Comparison of ENCODE assay signal across 16 mouse cellular contexts in genomic region chr12:117169670-117170069, GRCm38 (mm10).
A peak's percentile ranks its signal among the peaks of the same experiment; 100 is the strongest.
DNase-seq lines count a peak whose midpoint lies in the region; ATAC-seq and TF ChIP-seq lines count a peak whose summit lies in the region.
"Had no signal": no experiment of that assay in that cellular context is flagged by ENCODE, and none has a peak within 500 bp of the region (broad histone marks: within the 10 kb centered on the region; RNA-seq: fewer than 3 reads in every experiment).

No protein-coding gene starts in this region.

- H3K9me3 ChIP-seq in forebrain, postnatal 0 days (ENCODE audit: low read length): no peaks in the 10 kb centered on the region
- H3K9me3 ChIP-seq in midbrain, embryonic 10.5 days (replicated peaks): no peaks in the 10 kb centered on the region
- H3K9me3 ChIP-seq: embryonic facial prominence, embryonic 12.5 days; neural tube, embryonic 12.5 days had no signal

- intact Hi-C loops in left cerebral cortex, adult 2 months (cut with DNase I): no loop called here
- intact Hi-C loops in left cerebral cortex, postnatal 36 days (cut with DNase I): no loop called here

- H3K4me1 ChIP-seq in forebrain, postnatal 0 days (ENCODE audit: insufficient read depth): peaks cover 10% of the 10 kb centered on the region; the same call in 1 of the 2 replicates
- H3K4me1 ChIP-seq in midbrain, embryonic 10.5 days: peaks cover 98% of the 10 kb centered on the region

- 21% methylated on average over 5 of the region's 5 CpGs for WGBS in forebrain, postnatal 0 days
- WGBS in midbrain, embryonic 10.5 days: 54% methylated on average over 5 of the region's 5 CpGs

- peak overlapping the region; percentile 61 for H3K27ac ChIP-seq in left cerebral cortex, adult 2 months
- no peak overlapping the region for H3K27ac ChIP-seq in forebrain, postnatal 0 days (ENCODE audit: low read depth, low read length)
- H3K27ac ChIP-seq in midbrain, embryonic 10.5 days (replicated peaks): peak overlapping the region; percentile 89
- H3K27ac ChIP-seq: embryonic facial prominence, embryonic 12.5 days; layer of hippocampus, adult 2 months; neural tube, embryonic 12.5 days had no signal

- H3K27me3 ChIP-seq in forebrain, postnatal 0 days (ENCODE audit: insufficient read depth, low read length): 0 out of 2 replicates have a peak, but pooled peaks cover 6% of the 10 kb centered on the region
- H3K27me3 ChIP-seq in midbrain, embryonic 10.5 days (ENCODE audit: low read depth, poor library complexity, severe bottlenecking): no peaks in the 10 kb centered on the region
- H3K27me3 ChIP-seq: neural tube, embryonic 12.5 days had no signal

- no peak for TF ChIP-seq CTCF in left cerebral cortex, adult 2 months (IDR thresholded peaks at IDR 0.05)
- no peak for TF ChIP-seq CTCF in forebrain, postnatal 0 days (IDR thresholded peaks at IDR 0.05; ENCODE audit: low read depth)

- no peak overlapping the region for H3K4me2 ChIP-seq in forebrain, postnatal 0 days (ENCODE audit: low read depth)
- H3K4me2 ChIP-seq: embryonic facial prominence, embryonic 12.5 days; heart, embryonic 11.5 days; neural tube, embryonic 12.5 days had no signal

- no peaks in the 10 kb centered on the region for H3K36me3 ChIP-seq in forebrain, postnatal 0 days (ENCODE audit: insufficient read depth)
- peaks cover 88% of the 10 kb centered on the region for H3K36me3 ChIP-seq in midbrain, embryonic 10.5 days
- H3K36me3 ChIP-seq: embryonic facial prominence, embryonic 12.5 days; neural tube, embryonic 12.5 days had no signal

- no peak overlapping the region for H3K9ac ChIP-seq in forebrain, postnatal 0 days
- H3K9ac ChIP-seq: embryonic facial prominence, embryonic 12.5 days; neural tube, embryonic 12.5 days had no signal

- H3K4me3 ChIP-seq in left cerebral cortex, adult 2 months: no peak overlapping the region
- H3K4me3 ChIP-seq in forebrain, postnatal 0 days (ENCODE audit: low read depth, low read length): no peak overlapping the region
- H3K4me3 ChIP-seq in midbrain, embryonic 10.5 days: peak overlapping the region; percentile 18; the same call in 1 of the 2 replicates
- H3K4me3 ChIP-seq: embryonic facial prominence, embryonic 12.5 days; layer of hippocampus, adult 2 months; neural tube, embryonic 12.5 days had no signal

- DNase-seq in left cerebral cortex, adult 2 months (ENCODE audit: extremely low spot score in 1 of 2, low spot score in 2 of 2): no peak
- no peak for DNase-seq in left cerebral cortex, postnatal 36 days (ENCODE audit: low spot score in 2 of 2)
- DNase-seq in forebrain, postnatal 0 days: peak; percentile 38
- DNase-seq in midbrain, embryonic 10.5 days (ENCODE audit: low spot score): no peak
- no peak for DNase-seq in cerebellum, postnatal 36 days
- DNase-seq in layer of hippocampus, adult 11-12 months (ENCODE audit: low spot score): no peak
- DNase-seq: cerebellum, adult 9-10 months; gastrocnemius, postnatal 36 days; kidney, adult 9 months had no signal

- ATAC-seq in common myeloid progenitor, adult 5-6 weeks (replicated peaks; ENCODE audit: low read depth, poor library complexity, severe bottlenecking): 0 out of 2 replicates have a peak, but pooled peaks have one; percentile 23
- peak; percentile 72 for ATAC-seq in forebrain, postnatal 0 days
- no peak for ATAC-seq in erythroid progenitor cell, adult 5-6 weeks (replicated peaks; ENCODE audit: low FRiP score, poor library complexity, severe bottlenecking)
- ATAC-seq: Patski had no signal
